Mouse (Mus musculus): ENCODE measurements around the gene Cela1.

Cela1 gene

DNA sequence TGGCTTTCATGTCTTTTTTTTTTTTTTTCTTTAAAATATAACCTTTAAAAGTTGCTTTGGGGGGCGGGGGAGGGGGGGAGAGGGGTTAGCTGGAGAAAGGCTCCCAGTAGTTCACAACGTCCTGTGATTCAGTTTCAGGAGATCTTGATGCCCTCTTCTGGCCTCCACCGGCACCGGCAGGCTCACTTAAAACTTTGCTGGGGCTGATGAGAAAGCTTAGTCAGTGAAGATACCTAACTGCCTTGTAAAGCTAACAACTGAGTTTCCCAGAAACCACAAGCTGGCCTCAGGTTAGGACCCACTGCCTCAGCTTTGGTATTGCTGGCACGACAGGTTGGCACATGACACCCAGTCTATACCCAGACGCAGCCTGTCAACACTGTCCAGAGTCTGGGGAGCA is 50.1 kb downstream of the Cela1 start:
- no peak for DNase-seq (ENCODE audit: extremely low read depth, low read depth, low spot score)

DNA sequence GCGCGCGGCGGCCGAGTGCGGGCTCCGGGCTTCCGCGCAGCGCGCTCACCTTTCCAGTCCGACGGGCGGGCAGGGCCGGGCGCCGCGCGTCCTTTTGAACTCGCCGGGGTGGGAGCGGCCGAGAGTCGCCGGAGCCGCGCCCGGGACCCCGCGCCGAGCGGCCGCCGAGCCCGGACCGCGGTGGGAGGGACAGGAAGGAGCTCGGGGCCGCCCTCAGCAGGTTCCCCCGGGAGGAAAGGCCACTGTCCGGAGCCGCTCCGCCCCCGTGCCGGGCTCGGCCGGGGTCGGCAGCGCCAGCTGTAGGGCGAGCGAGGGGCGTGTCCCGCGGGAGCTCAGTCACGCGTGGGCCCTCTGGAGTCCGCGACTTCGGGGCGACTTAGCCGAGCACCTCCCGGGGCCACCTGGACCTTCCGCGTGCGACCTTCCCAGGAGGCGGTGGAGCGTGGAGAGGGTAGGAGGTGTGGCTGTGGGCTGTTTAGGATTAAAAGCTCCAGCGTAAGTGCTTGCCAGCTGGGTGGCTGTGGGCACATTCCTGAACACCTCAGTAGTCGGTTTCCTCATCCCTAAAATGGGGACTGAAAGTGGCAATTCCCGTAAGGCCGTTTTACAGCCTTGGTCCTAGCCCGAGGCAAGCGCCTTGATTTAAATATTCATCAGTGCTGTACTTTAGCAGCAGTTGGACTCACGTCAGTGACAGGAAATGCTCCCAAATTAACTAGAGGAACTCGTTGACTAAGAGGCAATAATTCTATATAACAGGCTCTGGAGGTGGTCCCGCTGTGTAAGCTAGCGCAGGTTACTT is 50.8 kb downstream of the Cela1 start, which contains the start of gene Smagp:
Smagp (minus strand) TSS at position 241 of the 802 bp plus-strand sequence.
- no peak for DNase-seq (ENCODE audit: extremely low read depth, low read depth, low spot score)

DNA sequence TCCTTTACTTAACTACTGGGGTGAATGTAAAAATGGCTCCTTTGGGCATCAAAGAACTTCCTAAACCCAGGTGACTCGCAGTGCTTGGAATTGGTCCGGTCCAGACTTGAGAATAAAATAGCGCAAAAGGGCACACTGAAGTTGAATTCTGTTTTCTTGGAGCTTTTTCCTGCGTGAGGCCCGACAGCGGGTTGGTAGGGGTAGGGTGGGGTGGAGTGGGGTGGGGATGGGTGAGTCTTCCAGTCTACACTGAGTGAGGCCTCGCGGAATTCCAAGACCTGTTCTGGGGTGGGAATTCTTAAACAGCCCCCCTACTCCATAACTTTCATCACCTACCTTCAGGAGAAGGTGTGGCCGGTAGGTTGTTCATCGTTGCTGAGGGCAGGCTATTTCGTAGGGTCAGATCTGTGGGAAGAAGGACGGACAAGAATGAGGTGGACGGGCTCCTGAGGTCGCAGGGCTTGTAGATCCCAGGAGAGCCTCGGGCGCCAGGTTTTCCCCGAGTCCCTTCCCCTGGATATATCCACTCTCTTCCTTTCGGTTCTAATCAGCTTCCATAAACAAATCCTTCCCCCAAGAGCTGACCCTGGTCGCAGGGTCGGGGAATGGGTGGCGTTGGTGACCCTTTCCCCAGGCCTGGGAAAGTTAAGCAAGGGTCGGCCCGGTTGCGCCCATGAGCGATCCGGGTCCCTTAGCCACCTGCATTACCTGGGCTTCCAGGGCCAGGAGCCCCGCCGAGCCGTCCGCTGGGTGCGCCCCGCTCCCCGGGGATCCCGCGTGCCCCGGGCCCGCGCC is 51.7 kb downstream of the Cela1 start:
- DNase-seq (ENCODE audit: extremely low read depth, low read depth, low spot score) = no peak

DNA sequence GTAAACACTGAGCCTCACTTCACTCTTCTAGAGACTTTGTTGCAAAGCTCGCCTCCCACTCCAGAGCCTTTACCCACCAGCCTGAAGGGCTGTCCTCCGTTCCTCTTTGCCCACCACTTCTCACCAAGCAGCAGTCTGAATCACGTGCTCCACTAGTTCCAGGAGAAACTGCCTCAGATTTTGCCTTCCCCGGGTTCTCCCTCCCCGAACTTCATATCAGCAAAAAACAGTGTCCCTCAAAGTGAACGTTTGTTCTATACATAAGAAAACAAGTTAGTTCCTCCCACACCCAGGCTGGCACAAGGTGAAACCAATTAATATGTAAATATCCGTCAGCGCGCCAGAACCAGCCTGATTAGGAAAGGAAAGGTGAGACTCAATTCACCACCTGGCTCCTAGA is 52.5 kb downstream of the Cela1 start:
- DNase-seq (ENCODE audit: extremely low read depth, low read depth, low spot score) = no peak

DNA sequence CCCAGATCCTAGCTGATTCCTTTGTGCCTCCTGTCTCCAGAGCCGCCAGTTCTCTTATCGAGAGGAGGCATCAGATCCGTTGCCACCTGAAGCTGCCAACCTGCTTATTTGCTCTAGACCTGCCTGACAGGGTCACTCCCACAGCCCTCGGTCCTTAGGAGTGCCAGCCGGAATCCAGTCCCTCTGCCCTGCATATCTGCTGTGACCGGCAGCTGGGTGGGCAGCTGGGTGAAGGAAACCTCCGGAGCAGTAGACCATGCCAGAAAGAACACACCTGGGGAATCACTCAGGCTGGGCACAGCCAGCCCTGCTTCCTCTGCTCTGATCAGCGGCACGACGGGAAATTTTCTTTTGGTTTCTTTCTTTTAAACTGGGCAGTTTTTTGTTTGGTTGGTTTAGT is 54.4 kb downstream of the Cela1 start:
- DNase-seq (ENCODE audit: extremely low read depth, low read depth, low spot score) = no peak

DNA sequence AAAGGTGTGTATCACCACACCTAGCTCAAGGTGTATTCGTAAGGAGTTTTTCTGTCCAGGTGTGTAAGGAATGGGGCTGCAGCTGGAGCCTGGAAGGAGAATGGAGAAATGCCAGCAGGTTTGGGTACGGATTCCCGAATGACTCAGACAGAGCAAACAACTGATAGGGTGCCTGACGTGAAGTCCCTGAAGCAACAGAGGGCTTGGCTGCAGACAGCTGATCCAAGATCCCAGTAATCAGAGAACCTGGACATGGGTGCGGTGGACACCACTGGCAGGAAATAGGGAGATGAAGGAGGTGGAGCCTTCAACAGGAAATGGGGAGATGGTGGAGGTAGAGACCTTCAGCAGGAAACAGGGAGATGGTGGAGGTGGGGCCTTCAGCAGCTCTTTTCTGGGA is 55.4 kb downstream of the Cela1 start:
- DNase-seq (ENCODE audit: extremely low read depth, low read depth, low spot score) = no peak

DNA sequence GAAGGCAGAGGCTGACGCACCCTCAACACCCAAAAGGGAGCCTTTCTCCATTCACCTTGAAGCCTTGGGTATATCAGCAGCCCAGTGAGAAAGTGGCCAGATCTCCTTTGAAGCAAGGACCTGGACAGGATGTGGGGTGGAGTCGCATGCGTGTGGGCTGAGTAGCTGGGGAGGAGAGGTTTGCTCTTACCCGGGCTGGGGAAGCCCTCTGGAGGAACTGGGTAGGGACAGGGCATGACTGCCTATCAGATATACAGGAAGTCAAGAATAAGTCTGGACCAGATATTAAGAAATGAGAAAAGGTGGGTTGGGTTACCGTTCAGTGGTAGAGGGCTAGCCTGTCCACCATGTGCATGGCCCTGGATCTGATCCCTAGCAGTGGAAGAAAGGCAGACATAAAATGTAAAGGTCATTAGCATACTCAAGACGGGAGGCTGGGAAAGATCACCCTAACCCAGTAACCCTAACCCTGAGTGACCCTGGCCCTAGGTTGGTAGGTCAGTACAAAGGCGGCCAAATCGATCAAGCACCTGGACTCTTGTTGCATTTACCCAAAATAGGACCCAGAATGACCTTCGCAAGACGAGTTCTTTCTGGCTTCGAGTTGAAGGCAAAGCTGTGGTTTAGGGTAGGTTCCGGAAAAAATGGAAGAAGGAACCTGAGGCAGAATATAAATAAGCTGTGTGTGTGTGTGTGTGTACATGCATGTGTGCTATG is 56.1 kb downstream of the Cela1 start:
- no peak for DNase-seq (ENCODE audit: extremely low read depth, low read depth, low spot score)

DNA sequence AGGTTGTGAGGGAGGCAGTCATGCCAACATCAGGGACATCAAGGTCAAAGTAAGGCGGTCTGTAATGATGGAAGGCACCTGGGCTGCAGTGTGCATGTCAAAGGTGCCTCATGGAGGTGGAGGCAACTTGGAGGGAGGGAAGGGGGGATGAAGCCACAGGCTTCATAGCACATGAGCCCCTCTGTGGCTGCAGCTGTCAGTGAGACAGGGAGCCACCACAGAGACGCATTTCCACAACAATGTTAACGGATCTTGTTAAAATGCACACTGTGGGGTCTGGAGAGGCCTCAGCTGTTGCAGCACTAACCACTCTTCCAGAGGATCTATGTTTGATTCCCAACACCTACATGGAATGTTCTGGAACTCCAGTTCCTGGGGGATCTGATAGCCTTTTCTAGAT is 57.6 kb downstream of the Cela1 start:
- DNase-seq (ENCODE audit: extremely low read depth, low read depth, low spot score) = no peak

DNA sequence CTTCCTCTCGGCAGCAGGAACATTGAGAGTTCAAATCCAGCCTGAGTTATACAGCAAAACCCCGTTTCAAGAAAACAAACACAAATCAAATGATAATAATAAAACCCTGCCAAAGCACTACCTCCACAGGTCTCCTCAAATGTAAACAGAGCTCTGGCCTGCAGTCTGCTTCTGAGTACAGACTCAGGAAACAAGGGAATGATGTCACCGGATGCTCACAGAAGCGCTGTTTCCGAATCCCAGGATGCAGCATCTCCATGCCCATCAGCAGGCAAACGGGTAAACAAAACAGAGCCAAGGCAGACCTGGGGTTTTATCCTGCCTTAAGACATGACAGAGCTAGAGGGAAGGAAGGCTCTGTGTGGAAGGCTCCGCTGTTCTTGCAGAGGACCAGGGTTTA is 58.9 kb downstream of the Cela1 start:
- DNase-seq (ENCODE audit: extremely low read depth, low read depth, low spot score) = no peak

DNA sequence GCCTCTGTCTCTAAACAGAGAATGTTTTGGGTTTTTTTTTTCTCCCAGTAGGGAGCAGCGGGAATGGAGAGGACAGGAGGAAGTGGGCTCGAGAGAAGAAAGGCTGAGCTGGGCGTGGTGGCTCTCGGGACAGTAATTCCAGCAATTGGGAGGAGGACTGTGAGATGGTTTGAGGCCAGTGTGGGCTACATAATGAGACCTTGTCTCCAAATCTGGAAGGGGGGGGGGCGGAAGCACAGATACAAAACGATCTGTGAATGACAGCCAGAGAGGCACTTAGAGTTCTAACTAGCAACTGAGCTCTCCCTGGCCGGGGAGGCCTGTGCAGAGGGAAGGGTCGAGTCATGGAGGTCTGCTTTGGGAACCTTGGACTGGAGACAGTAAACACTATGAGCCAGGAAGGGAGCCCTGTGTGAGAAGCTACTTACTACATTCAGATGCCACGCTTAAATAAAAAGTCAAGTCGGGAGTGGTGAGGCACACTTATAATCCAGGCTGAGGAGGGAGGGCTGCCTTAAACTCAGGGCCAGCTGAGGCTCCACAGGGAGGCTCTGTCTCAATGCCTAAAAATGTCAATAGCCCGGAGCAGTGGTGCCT is 59.8 kb downstream of the Cela1 start:
- no peak for DNase-seq (ENCODE audit: extremely low read depth, low read depth, low spot score)

DNA sequence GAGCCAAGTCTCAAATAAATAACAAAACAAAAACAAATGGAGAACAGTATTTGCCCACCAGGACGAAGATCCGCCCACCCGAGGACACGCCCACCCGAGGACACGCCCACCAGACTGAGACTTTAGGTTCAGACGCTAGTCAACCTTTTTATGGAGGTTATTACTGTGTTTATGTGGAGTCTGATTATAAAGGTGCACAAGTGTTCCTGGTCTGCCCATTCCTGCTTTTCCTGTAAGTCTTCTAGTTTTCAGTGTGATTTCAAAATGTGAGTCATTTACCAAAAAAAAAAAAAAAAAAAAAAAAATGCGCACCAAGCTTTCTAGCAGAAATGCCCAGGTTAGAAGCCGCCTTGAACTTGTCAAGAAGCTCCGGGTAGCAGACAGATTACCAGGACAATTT is 60.4 kb downstream of the Cela1 start:
- DNase-seq (ENCODE audit: extremely low read depth, low read depth, low spot score) = no peak

DNA sequence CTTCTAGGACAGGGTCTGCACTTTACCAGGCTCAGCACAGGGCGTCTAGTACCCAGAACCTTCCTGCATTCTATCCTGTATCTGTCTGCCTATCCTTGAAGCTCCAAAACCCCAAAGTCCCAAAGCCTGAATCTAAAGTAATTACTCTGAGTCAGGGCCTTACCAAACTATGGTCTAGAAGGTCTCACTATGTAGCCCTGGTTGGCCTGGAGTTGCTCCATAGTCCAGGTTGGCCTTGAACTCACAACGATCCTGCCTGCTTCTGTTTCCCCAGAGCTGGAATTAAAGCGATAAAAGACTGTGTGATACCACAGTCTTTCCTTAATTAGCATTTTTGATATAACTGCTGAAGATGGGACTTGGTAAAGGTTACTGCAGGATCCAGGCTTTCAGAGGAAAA is 63.3 kb downstream of the Cela1 start:
- no peak for DNase-seq (ENCODE audit: extremely low read depth, low read depth, low spot score)

Data from fat pad, adult 2 months (tissue).